Mouse (Mus musculus): Measurements from ENCODE around the gene Itch. TPM values are rescaled to one million over a fixed set of nuclear protein-coding genes. Genes with fewer than 3 reads are reported as not detected.

Itch gene
- 46.5 and 52.1 TPM in 2 replicates for polyA plus RNA-seq (2012; ENCODE audit: insufficient read depth, insufficient read length, missing spikeins)

- peak within 1 kb of the TSS; percentile 83 for H3K4me3 ChIP-seq (ENCODE audit: insufficient read depth, low read length)
- TF ChIP-seq CTCF (IDR thresholded peaks at IDR 0.05; ENCODE audit: low read depth, low read length), result no peak
- no peak for TF ChIP-seq POLR2A (IDR thresholded peaks at IDR 0.05; ENCODE audit: borderline replicate concordance, low read depth, low read length)
- peaks cover 20% of the 10 kb centered on the region for H3K4me1 ChIP-seq (ENCODE audit: control insufficient read depth, insufficient read depth, low read length)
- peak within 1 kb of the TSS; percentile 16 for H3K27ac ChIP-seq (ENCODE audit: insufficient read depth, low read depth, low read length)
Measured at GRCm38 (mm10) chr2:155133011-155133976, at the start of gene Itch. Gene Itch (plus strand): TSS chr2:155133509.

DNA sequence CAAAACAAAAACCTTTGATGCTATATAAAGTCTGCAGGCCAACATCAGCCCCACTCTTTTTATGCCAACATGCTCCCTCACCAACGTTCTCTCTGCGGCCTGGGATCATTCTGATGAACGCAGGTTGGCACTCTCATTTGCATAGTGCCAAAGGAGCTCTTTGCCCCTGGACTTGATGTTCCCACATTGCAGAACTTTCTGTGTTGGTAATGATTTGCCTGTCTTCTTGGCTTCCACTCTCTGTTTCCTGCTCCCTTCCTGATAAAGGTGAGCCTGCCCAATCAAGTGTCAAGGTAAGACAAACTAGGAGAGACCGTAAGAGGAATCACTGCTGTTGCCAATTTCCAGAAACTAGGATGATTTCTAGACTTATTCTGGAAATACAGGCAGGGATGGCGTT, 48.8 kb upstream of the Itch start:
- TF ChIP-seq CTCF (IDR thresholded peaks at IDR 0.05; ENCODE audit: low read depth, low read length), result no peak
- no peak for TF ChIP-seq POLR2A (IDR thresholded peaks at IDR 0.05; ENCODE audit: borderline replicate concordance, low read depth, low read length)
- Histone ChIP-seq H3K27ac (ENCODE audit: insufficient read depth, low read depth, low read length) (no peak overlapping the region), H3K4me1 (ENCODE audit: control insufficient read depth, insufficient read depth, low read length) (no peaks in the 10 kb centered on the region), H3K4me3 (ENCODE audit: insufficient read depth, low read length) (no peak overlapping the region)

GRCm38 (mm10) chr2:155086328-155086727, 47.0 kb upstream of the Itch start:
- no peak overlapping the region for H3K4me3 ChIP-seq (ENCODE audit: insufficient read depth, low read length)
- H3K27ac ChIP-seq (ENCODE audit: insufficient read depth, low read depth, low read length), result no peak overlapping the region
- TF ChIP-seq POLR2A (IDR thresholded peaks at IDR 0.05; ENCODE audit: borderline replicate concordance, low read depth, low read length), result no peak
- TF ChIP-seq CTCF (IDR thresholded peaks at IDR 0.05; ENCODE audit: low read depth, low read length), result no peak
- H3K4me1 ChIP-seq (ENCODE audit: control insufficient read depth, insufficient read depth, low read length), result no peaks in the 10 kb centered on the region

GRCm38 (mm10) chr2:155088264-155088663, 45.0 kb upstream of the Itch start:
- no peaks in the 10 kb centered on the region for H3K4me1 ChIP-seq (ENCODE audit: control insufficient read depth, insufficient read depth, low read length)
- no peak overlapping the region for H3K27ac ChIP-seq (ENCODE audit: insufficient read depth, low read depth, low read length)
- TF ChIP-seq CTCF (IDR thresholded peaks at IDR 0.05; ENCODE audit: low read depth, low read length) (no peak), POLR2A (IDR thresholded peaks at IDR 0.05; ENCODE audit: borderline replicate concordance, low read depth, low read length) (no peak)
- H3K4me3 ChIP-seq (ENCODE audit: insufficient read depth, low read length), result no peak overlapping the region

- Histone ChIP-seq H3K4me3 (ENCODE audit: insufficient read depth, low read length) (no peak overlapping the region), H3K27ac (ENCODE audit: insufficient read depth, low read depth, low read length) (no peak overlapping the region), H3K4me1 (ENCODE audit: control insufficient read depth, insufficient read depth, low read length) (no peaks in the 10 kb centered on the region)
- TF ChIP-seq POLR2A (IDR thresholded peaks at IDR 0.05; ENCODE audit: borderline replicate concordance, low read depth, low read length), result no peak
- no peak for TF ChIP-seq CTCF (IDR thresholded peaks at IDR 0.05; ENCODE audit: low read depth, low read length)
Measured at GRCm38 (mm10) chr2:155090909-155091742, 42.2 kb upstream of the Itch start.

GRCm38 (mm10) chr2:155091743-155092075, 41.6 kb upstream of the Itch start:
- H3K4me1 ChIP-seq (ENCODE audit: control insufficient read depth, insufficient read depth, low read length), result no peaks in the 10 kb centered on the region
- TF ChIP-seq CTCF (IDR thresholded peaks at IDR 0.05; ENCODE audit: low read depth, low read length), result no peak
- no peak for TF ChIP-seq POLR2A (IDR thresholded peaks at IDR 0.05; ENCODE audit: borderline replicate concordance, low read depth, low read length)
- H3K27ac ChIP-seq (ENCODE audit: insufficient read depth, low read depth, low read length), result no peak overlapping the region
- no peak overlapping the region for H3K4me3 ChIP-seq (ENCODE audit: insufficient read depth, low read length)

- no peak for TF ChIP-seq CTCF (IDR thresholded peaks at IDR 0.05; ENCODE audit: low read depth, low read length)
- TF ChIP-seq POLR2A (IDR thresholded peaks at IDR 0.05; ENCODE audit: borderline replicate concordance, low read depth, low read length), result no peak
- H3K4me1 ChIP-seq (ENCODE audit: control insufficient read depth, insufficient read depth, low read length), result no peaks in the 10 kb centered on the region
- no peak overlapping the region for H3K27ac ChIP-seq (ENCODE audit: insufficient read depth, low read depth, low read length)
Measured at GRCm38 (mm10) chr2:155093418-155093817, 39.9 kb upstream of the Itch start.

DNA sequence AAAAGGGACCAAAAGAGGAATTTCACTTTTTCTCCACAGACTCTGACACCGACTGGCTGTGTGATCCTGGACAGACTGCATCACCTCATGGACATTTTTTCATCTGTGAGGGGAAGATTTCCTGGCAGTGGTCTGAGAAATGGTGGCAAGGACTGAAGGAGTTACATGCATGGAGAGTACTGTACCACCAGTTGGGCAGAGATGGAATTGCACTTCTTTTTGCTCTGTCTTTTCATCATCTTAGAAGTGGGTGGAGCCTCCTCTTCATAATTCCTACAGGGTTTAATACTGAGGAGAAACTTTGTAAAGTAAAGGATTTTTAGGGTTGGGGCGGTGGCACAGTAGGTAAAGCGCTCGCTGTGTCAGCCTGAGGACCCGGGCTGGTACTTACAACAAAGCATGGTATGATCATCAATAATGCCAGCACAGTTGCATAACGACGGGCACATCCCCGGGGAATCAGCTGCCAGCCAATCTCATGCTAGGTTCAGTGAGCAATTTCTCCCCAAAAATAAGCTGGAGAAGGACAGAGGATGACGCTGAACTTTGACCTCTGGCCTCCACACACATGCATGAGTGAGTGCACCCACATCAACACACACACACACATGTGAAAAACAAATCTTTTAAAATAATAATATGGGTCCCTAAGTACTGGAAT, 34.5 kb upstream of the Itch start:
- Histone ChIP-seq H3K4me3 (ENCODE audit: insufficient read depth, low read length) (no peak overlapping the region), H3K27ac (ENCODE audit: insufficient read depth, low read depth, low read length) (no peak overlapping the region)
- TF ChIP-seq CTCF (IDR thresholded peaks at IDR 0.05; ENCODE audit: low read depth, low read length) (no peak), POLR2A (IDR thresholded peaks at IDR 0.05; ENCODE audit: borderline replicate concordance, low read depth, low read length) (no peak)

More at GRCm38 (mm10) chr2:155093418-155093817, 39.9 kb upstream of the Itch start:
- H3K4me3 ChIP-seq (ENCODE audit: insufficient read depth, low read length), result no peak overlapping the region

DNA sequence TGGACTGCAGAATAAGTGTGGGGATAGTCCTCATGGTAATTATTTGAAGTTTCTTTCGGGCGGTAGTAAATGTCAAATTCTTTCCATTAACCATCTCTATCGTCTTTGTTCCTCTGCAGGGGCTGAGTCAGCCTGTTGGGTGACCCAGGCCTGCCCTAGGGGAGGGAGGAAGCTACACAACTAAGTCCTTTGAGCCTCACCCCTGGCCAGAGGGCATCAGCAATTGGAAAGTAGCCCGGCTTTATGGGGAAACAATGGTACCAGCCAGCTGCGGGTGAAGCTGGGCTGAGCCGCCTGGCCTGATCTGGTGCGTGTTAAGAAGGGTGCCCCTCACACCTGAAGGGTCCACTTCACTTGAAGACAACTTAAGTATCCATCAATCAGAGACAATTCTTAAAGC, 33.9 kb upstream of the Itch start:
- no peak overlapping the region for H3K4me3 ChIP-seq (ENCODE audit: insufficient read depth, low read length)
- TF ChIP-seq POLR2A (IDR thresholded peaks at IDR 0.05; ENCODE audit: borderline replicate concordance, low read depth, low read length), result no peak
- no peak for TF ChIP-seq CTCF (IDR thresholded peaks at IDR 0.05; ENCODE audit: low read depth, low read length)
- H3K27ac ChIP-seq (ENCODE audit: insufficient read depth, low read depth, low read length), result no peak overlapping the region
- H3K4me1 ChIP-seq (ENCODE audit: control insufficient read depth, insufficient read depth, low read length), result peaks cover 18% of the 10 kb centered on the region

More for the DNA sequence above, 34.5 kb upstream of the Itch start:
- peaks cover 18% of the 10 kb centered on the region for H3K4me1 ChIP-seq (ENCODE audit: control insufficient read depth, insufficient read depth, low read length)
